Mouse (Mus musculus) spleen, adult 2 months (tissue): ENCODE results near the gene Add3.

Experiments
- CTCF ChIP-seq: fragments of 200-500 bp; IDR thresholded peaks from 2 replicates; pipeline ENCODE4 v1.5.1; 2011; ENCODE audit warnings: mild to moderate bottlenecking, inconsistent platforms; ENCODE audit not compliant: insufficient read depth, insufficient read length, insufficient replicate concordance; ENCODE audit errors: extremely low read depth
- POLR2A ChIP-seq: fragments of 200-500 bp; IDR thresholded peaks from 2 replicates; pipeline ENCODE4 v1.6.1; 2011; ENCODE audit warnings: low read depth, low read length, inconsistent platforms

GRCm38 (mm10) chr19:53092251-53092650, 48.0 kb upstream of the Add3 start:
- TF ChIP-seq CTCF: no peak
- no peak for TF ChIP-seq POLR2A
